Mouse (Mus musculus) kidney, postnatal 36 days (tissue): Measurements from ENCODE around the gene Atp5c1.
A peak's percentile ranks its signal among the peaks of the same experiment; 100 is the strongest.

Experiments
- DNase-seq, 2 experiments: peaks; one replicate each; pipeline ENCODE4 v3.0.0; 2021 to 2022; ENCODE audit warnings: mixed read lengths in 2 of 2

Atp5c1 gene

GRCm38 (mm10) chr2:10080310-10081010 is at the start of gene Atp5c1, which contains the start of gene Kin:
Atp5c1 (minus strand) TSS chr2:10080510.
Kin (plus strand) TSS chr2:10080593.
- peak; percentile 97 to 98 for DNase-seq

GRCm38 (mm10) chr2:10128571-10128970 is 48.3 kb upstream of the Atp5c1 start:
- DNase-seq, result peak; percentile 30 to 34

- DNase-seq, result no peak
Measured at GRCm38 (mm10) chr2:10127471-10127870, 47.2 kb upstream of the Atp5c1 start.

- no peak for DNase-seq
Measured at GRCm38 (mm10) chr2:10126122-10126521, 45.8 kb upstream of the Atp5c1 start.

- DNase-seq, result no peak
Measured at GRCm38 (mm10) chr2:10121826-10122225, 41.5 kb upstream of the Atp5c1 start.

- DNase-seq, result peak in 1 of 2 experiments; percentile 25
Measured at GRCm38 (mm10) chr2:10119276-10119675, 39.0 kb upstream of the Atp5c1 start.

- no peak for DNase-seq
Measured at GRCm38 (mm10) chr2:10118751-10119150, 38.4 kb upstream of the Atp5c1 start.

- no peak for DNase-seq
Measured at GRCm38 (mm10) chr2:10108535-10109189, 28.4 kb upstream of the Atp5c1 start.

- peak; percentile 45 to 77 for DNase-seq
Measured at GRCm38 (mm10) chr2:10101180-10101579, 20.9 kb upstream of the Atp5c1 start.

- no peak for DNase-seq
Measured at GRCm38 (mm10) chr2:10100471-10100870, 20.2 kb upstream of the Atp5c1 start.

GRCm38 (mm10) chr2:10098598-10099215 is 18.4 kb upstream of the Atp5c1 start:
- DNase-seq, result peak; percentile 43 to 79

GRCm38 (mm10) chr2:10094327-10095100 is 14.2 kb upstream of the Atp5c1 start:
- DNase-seq, result peak in 1 of 2 experiments; percentile 43

- DNase-seq, result no peak
Measured at GRCm38 (mm10) chr2:10087256-10087850, 7.0 kb upstream of the Atp5c1 start.

- no peak for DNase-seq
Measured at GRCm38 (mm10) chr2:10082737-10083136, 2.4 kb upstream of the Atp5c1 start.

- DNase-seq, result no peak
Measured at GRCm38 (mm10) chr2:10081453-10082080, 1.3 kb upstream of the Atp5c1 start.

- peak in 1 of 2 experiments; percentile 74 for DNase-seq
Measured at GRCm38 (mm10) chr2:10079745-10080309, 483 bp downstream of the Atp5c1 start.

GRCm38 (mm10) chr2:10076675-10077074 is 3.6 kb downstream of the Atp5c1 start:
- DNase-seq, result no peak

GRCm38 (mm10) chr2:10074470-10074869 is 5.8 kb downstream of the Atp5c1 start:
- no peak for DNase-seq

- DNase-seq, result no peak
Measured at GRCm38 (mm10) chr2:10071751-10072150, 8.6 kb downstream of the Atp5c1 start.

GRCm38 (mm10) chr2:10058836-10059235 is 21.5 kb downstream of the Atp5c1 start:
- DNase-seq, result no peak

GRCm38 (mm10) chr2:10051996-10052395 is 28.3 kb downstream of the Atp5c1 start:
- DNase-seq, result no peak

GRCm38 (mm10) chr2:10050878-10051277 is 29.4 kb downstream of the Atp5c1 start:
- no peak for DNase-seq
